Mouse (Mus musculus): ENCODE data around the gene Mfap3. TPM values are rescaled to one million over a fixed set of nuclear protein-coding genes. Genes with fewer than 3 reads are reported as not detected.
"Not testable (repeated sequence)": the region's sequence is repeated elsewhere in the genome, so short reads cannot be mapped to it uniquely, and the experiment has no call there.

Gene Mfap3
- polyA plus RNA-seq, 1 experiment from 2014 or later, result 25.9 TPM

DNA sequence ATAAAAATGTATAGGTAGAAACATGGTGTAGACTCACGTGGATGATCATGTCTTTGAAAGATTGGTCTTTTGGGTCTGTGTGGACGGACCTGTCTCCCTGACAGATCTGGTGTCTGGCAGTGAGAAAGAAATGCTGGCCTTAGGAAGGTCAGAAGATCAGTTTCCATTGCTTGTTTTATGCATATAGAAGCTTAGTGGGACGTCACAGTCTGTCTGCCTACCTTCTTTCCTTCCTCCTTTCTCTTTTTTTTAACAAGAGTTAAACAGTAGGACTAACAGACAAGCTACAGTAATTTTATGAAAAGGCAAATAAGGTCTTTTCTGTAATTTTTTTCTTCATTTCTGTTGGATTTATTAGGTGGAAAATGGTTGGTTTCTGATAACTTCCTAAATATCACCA, 10.6 kb downstream of the Mfap3 start:
- no peak for ATAC-seq (replicated peaks; ENCODE audit: insufficient number of reproducible peaks, insufficient read depth, low FRiP score, low read depth)
- Histone ChIP-seq H3K27ac (no peak overlapping the region), H3K27me3 (no peaks in the 10 kb centered on the region), H3K9me3 (replicated peaks) (no peaks in the 10 kb centered on the region), H3K4me1 (replicated peaks) (peaks cover 6% of the 10 kb centered on the region), H3K4me3 (no peak overlapping the region), H3K4me2 (no peak overlapping the region), H3K36me3 (peaks cover 30% of the 10 kb centered on the region), H3K9ac (no peak overlapping the region)
- 89% methylated on average over 3 of the region's 3 CpGs for WGBS

DNA sequence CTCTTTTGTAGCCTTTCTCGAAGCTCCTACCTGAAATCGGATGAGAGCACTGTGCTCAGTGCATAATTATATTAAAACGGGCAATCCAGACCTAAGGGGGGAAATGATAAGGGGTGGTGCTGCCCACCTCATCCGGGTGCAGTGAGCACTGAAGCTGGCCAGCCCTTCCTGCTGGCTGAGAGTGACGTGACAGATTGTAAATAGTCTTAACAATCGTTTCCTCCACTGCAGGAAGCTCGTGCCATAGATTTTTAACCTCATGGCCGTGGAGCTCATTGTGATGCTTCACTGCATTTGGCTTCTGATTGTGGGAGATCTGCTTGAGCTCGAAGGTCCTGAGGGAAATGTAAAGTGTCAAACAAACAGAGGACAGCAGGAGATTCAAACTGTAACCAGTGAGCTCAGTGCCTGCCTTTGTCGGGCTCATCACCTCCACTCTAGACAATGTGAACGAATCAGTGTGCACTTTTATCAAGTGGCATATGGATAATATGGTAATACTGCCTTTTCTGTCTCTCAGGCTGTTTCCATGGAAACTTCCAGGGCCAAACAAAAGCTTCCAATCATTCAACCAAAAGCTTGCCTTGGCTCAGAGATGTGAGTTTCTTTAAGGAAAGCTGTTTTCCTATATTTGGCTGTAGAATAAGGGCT, 13.0 kb downstream of the Mfap3 start:
- H3K4me3 ChIP-seq, result no peak overlapping the region
- H3K4me2 ChIP-seq, result no peak overlapping the region
- no peak overlapping the region for H3K9ac ChIP-seq
- H3K27me3 ChIP-seq, result no peaks in the 10 kb centered on the region
- WGBS, result 59% methylated on average over 11 of the region's 11 CpGs
- peaks cover 12% of the 10 kb centered on the region for H3K4me1 ChIP-seq (replicated peaks)
- peaks cover 30% of the 10 kb centered on the region for H3K36me3 ChIP-seq
- peak overlapping the region; percentile 32 for H3K27ac ChIP-seq
- no peaks in the 10 kb centered on the region for H3K9me3 ChIP-seq (replicated peaks)
- peak; percentile 64; the same call in 1 of the 2 replicates for ATAC-seq (replicated peaks; ENCODE audit: insufficient number of reproducible peaks, insufficient read depth, low FRiP score, low read depth)

DNA sequence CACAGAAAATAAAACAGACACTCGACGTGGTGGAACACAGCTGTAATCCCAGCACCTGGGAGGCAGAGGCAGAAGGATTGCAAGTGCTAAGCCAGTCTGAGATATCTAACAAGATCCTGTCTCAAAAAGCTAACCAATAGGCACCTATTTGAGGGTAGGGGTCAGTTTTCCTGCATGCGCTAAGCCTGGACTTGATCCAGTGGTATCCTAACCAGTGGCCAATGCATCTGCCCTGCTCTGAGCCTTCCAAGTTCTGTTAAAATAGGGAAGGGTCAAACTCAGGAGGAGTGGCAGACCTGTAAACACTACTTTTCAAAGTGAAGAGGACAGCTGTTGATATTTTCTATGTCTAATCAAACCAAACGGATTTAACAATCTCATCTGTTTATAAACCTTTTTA, 13.8 kb downstream of the Mfap3 start:
- 88% methylated on average over 4 of the region's 4 CpGs for WGBS
- ATAC-seq (replicated peaks; ENCODE audit: insufficient number of reproducible peaks, insufficient read depth, low FRiP score, low read depth), result no peak
- Histone ChIP-seq H3K27me3 (no peaks in the 10 kb centered on the region), H3K4me3 (no peak overlapping the region), H3K36me3 (peaks cover 30% of the 10 kb centered on the region), H3K27ac (peak overlapping the region; percentile 25; the same call in 1 of the 2 replicates), H3K9me3 (replicated peaks) (no peaks in the 10 kb centered on the region), H3K4me2 (no peak overlapping the region), H3K9ac (no peak overlapping the region), H3K4me1 (replicated peaks) (peaks cover 12% of the 10 kb centered on the region)

DNA sequence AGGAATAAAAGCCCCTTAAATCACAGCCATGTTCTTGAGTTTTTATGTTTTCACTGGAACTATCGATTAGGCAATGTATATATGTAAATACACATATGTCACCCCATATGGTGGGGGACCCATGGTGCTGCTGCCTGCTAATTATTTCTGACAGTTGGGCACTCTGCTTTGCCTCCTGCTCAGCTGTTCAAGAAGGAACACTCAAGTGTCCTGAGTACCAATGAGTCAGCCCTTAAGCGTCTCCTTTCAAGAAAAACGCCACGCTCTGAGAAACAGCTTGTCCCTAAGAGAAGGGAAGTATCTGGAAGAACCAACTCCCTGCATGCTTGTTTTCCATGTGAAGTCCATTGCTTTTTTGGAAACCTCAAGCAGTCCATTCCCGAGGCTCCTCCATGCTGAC, 17.4 kb downstream of the Mfap3 start:
- H3K4me1 ChIP-seq (replicated peaks), result peaks cover 12% of the 10 kb centered on the region
- H3K27me3 ChIP-seq, result no peaks in the 10 kb centered on the region
- H3K4me3 ChIP-seq, result no peak overlapping the region
- H3K27ac ChIP-seq, result no peak overlapping the region
- 0 out of 2 replicates have a peak, but pooled peaks cover 3% of the 10 kb centered on the region for H3K36me3 ChIP-seq
- H3K9ac ChIP-seq, result no peak overlapping the region
- no peak for ATAC-seq (replicated peaks; ENCODE audit: insufficient number of reproducible peaks, insufficient read depth, low FRiP score, low read depth)
- no peak overlapping the region for H3K4me2 ChIP-seq
- no peaks in the 10 kb centered on the region for H3K9me3 ChIP-seq (replicated peaks)
- 93% methylated on average over 5 of the region's 5 CpGs for WGBS

DNA sequence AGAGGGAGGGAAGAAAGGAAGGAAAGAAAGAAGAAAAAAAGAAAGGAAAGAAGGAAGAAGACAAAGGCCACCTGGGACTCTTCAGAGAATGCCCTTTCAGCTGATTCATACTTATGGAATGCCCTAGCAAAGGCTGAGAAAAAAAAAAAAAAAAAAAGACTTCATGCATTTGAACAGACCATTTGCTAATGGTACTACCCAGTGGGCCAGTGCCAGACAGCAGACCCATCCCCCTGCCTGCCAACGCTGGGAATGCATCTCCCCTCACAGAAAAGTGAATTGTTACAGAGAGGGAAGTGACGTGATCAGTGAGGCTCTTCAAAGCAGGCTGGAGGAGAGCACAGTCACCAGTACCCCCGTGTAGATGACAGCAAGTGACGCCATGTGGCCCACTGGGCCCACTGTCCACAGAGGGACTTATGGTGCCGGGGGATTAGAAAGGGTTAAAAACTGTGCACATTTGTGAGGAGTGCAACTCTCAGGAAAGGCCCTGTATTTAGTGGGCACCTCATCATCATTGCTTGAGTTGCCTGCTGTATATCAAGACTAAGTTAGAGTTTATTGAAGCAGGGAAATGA, 21.5 kb downstream of the Mfap3 start:
- Histone ChIP-seq H3K4me1 (replicated peaks) (peaks cover 7% of the 10 kb centered on the region), H3K36me3 (no peaks in the 10 kb centered on the region), H3K9ac (no peak overlapping the region), H3K27me3 (no peaks in the 10 kb centered on the region), H3K4me2 (no peak overlapping the region), H3K27ac (no peak overlapping the region), H3K4me3 (no peak overlapping the region), H3K9me3 (replicated peaks) (no peaks in the 10 kb centered on the region)
- WGBS, result 76% methylated on average over 5 of the region's 5 CpGs
- no peak for ATAC-seq (replicated peaks; ENCODE audit: insufficient number of reproducible peaks, insufficient read depth, low FRiP score, low read depth)

DNA sequence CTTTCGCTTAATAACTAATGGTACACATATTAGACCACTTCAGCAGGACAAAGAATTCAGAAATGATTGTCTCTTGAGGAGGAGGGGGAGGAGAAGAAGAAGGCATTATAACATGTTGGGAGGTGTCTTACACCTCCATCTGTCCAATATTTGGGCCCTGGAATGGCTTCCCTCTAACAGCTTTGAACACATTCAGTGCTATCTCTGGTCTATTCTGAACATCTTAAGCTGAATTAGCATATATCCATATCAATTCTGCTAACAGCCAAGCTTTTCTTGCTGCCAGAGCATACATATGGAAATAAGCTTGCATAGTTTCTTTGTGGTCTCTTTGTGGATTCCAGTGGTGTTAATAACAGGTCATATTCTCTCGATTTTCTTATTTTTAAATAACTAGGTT, 22.2 kb downstream of the Mfap3 start:
- Histone ChIP-seq H3K36me3 (no peaks in the 10 kb centered on the region), H3K9me3 (replicated peaks) (no peaks in the 10 kb centered on the region), H3K9ac (no peak overlapping the region), H3K27ac (no peak overlapping the region), H3K4me1 (replicated peaks) (no peaks in the 10 kb centered on the region), H3K4me3 (no peak overlapping the region), H3K4me2 (no peak overlapping the region), H3K27me3 (no peaks in the 10 kb centered on the region)
- no peak for ATAC-seq (replicated peaks; ENCODE audit: insufficient number of reproducible peaks, insufficient read depth, low FRiP score, low read depth)
- WGBS, result 83% methylated on average over 2 of the region's 2 CpGs

DNA sequence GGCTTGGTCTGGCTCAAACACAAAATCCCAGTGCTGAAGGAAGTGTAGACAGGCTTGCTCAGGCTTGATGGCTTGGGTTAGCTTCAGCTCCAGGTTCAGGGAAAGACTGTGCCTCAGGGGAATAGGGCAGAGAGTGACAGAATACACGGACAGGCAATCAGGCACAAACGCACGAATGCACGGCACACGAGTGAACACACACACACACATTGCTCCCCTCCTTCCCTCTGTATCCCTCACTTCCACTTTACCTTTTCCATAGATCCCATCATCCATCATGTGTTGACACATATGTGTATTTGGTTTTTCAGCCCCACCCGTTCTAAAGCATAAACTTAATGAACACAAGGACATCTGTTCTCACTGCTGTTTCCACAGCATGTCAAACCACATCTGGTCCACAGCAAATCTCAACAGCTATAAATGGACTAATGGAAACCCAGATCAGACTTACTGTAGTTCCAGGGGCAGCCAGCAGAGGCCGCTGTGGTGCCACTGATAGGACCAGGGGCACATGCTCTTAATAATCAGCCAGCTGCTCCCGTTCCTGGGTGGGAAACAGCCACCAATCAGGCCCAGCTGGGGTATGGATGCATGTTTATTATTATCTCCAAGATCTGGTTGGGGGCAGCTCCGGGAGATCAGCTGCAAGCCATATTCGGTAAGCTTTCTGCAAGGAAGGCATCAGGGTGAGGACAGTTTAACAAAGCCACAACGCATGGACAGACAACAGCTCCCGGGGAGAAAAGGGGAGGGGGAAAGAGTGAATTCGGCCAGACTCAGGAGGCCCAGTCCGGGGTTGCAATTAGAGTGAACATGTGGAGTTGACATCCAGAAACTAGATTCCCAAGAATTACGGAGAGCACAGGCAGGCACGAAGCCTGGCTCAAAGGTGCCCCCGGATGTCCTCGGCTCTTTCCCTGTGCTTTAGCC, 30.4 kb downstream of the Mfap3 start:
- H3K9me3 ChIP-seq (replicated peaks), result no peaks in the 10 kb centered on the region
- ATAC-seq (replicated peaks; ENCODE audit: insufficient number of reproducible peaks, insufficient read depth, low FRiP score, low read depth), result no peak; the same call in 1 of the 2 replicates
- no peak overlapping the region for H3K9ac ChIP-seq
- H3K4me3 ChIP-seq, result peak overlapping the region; percentile 5
- peak overlapping the region; percentile 46 for H3K4me2 ChIP-seq
- no peaks in the 10 kb centered on the region for H3K36me3 ChIP-seq
- H3K4me1 ChIP-seq (replicated peaks), result peaks cover 4% of the 10 kb centered on the region; the same call in 1 of the 2 replicates
- no peak overlapping the region for H3K27ac ChIP-seq
- 34% methylated on average over 18 of the region's 18 CpGs for WGBS
- 0 out of 2 replicates have a peak, but pooled peaks cover 6% of the 10 kb centered on the region for H3K27me3 ChIP-seq

DNA sequence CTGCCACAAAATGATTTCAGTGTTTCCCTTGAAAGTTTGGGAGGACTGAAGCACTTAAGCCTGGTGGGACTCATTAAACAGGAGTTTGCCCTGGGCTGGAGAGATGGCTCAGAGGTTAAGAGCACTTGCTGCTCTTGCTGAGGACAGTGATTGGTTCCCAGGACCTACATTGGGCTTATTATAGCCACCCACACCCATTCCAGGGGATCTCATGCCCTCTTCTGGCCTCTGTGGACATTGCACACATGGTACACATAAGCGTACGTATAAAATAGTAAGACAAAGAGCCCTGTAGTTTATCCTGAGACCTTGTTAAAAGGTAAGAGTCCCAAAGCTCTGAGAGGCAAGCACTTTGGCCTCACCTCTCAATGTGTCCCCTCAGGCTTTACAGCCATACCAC, 31.8 kb downstream of the Mfap3 start:
- Histone ChIP-seq H3K4me3 (no peak overlapping the region), H3K27me3 (0 out of 2 replicates have a peak, but pooled peaks cover 6% of the 10 kb centered on the region), H3K27ac (no peak overlapping the region), H3K9ac (no peak overlapping the region), H3K4me1 (replicated peaks) (peaks cover 4% of the 10 kb centered on the region; the same call in 1 of the 2 replicates), H3K9me3 (replicated peaks) (no peaks in the 10 kb centered on the region), H3K4me2 (no peak overlapping the region), H3K36me3 (no peaks in the 10 kb centered on the region)
- 95% methylated on average over 2 of the region's 2 CpGs for WGBS
- ATAC-seq (replicated peaks; ENCODE audit: insufficient number of reproducible peaks, insufficient read depth, low FRiP score, low read depth), result no peak

DNA sequence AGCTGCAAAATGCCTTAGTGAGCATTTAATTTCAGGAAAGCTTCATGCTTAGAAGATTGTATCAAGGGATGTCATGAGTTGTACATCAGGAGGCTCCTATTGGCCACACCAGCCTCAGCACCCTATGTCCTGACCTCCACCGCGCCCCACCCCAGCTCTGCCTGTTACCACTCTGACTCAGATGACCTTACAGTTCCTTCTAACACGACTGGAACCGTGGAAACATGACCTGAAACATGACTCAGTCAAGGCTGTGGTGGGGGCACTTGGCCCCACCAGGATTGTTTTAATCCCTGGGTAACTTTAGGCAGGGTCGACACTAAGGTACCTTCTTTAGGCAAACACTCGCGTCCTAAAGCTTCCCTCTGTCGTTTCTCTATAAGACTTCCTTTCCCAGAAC, 32.6 kb downstream of the Mfap3 start:
- Histone ChIP-seq H3K27me3 (0 out of 2 replicates have a peak, but pooled peaks cover 6% of the 10 kb centered on the region), H3K4me1 (replicated peaks) (peaks cover 4% of the 10 kb centered on the region; the same call in 1 of the 2 replicates), H3K4me2 (no peak overlapping the region), H3K9me3 (replicated peaks) (no peaks in the 10 kb centered on the region), H3K9ac (no peak overlapping the region), H3K36me3 (no peaks in the 10 kb centered on the region), H3K4me3 (no peak overlapping the region), H3K27ac (no peak overlapping the region)
- WGBS, result 86% methylated on average over 8 of the region's 8 CpGs
- no peak for ATAC-seq (replicated peaks; ENCODE audit: insufficient number of reproducible peaks, insufficient read depth, low FRiP score, low read depth)

DNA sequence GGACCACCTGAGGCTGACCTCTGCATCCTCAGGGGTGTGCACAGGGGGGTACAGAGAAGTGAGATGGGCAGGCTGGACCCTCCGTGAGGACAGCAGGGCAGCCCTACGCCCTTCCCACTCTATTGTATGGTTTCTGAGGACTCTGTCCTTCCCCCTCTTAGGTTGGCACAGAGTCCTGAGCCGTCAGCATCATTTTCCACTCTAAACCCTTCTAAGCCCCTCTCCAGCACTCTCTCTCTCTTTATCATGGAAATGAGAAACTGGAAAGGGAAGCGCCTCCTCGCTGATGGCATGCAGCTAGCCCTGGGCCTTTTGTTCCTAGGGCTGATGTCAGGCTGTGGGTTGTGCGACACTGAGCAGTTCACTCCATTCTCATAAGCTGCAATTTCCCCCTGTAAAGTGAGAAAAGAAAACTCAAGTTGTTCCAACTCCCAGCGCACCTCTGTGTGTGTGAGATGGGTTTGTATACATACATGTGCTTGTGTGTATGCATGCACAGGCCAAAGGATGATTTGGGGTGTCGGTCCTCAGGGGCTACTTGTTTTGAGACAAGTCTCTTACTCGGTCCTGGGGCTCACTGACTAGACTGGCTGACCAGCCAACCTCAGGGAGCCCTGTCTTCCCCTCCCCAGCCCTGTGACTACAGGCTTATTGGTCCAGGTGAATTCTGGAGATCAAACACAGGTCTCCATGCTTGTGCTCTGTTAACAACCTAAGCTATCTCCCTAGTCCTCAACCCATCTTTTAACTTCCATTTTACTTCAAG, 34.7 kb downstream of the Mfap3 start:
- Histone ChIP-seq H3K4me3 (no peak overlapping the region), H3K4me2 (no peak overlapping the region), H3K27me3 (0 out of 2 replicates have a peak, but pooled peaks cover 6% of the 10 kb centered on the region), H3K9ac (no peak overlapping the region), H3K9me3 (replicated peaks) (no peaks in the 10 kb centered on the region), H3K4me1 (replicated peaks) (peaks cover 4% of the 10 kb centered on the region; the same call in 1 of the 2 replicates), H3K36me3 (no peaks in the 10 kb centered on the region), H3K27ac (no peak overlapping the region)
- 65% methylated on average over 9 of the region's 9 CpGs for WGBS
- ATAC-seq (replicated peaks; ENCODE audit: insufficient number of reproducible peaks, insufficient read depth, low FRiP score, low read depth), result no peak

DNA sequence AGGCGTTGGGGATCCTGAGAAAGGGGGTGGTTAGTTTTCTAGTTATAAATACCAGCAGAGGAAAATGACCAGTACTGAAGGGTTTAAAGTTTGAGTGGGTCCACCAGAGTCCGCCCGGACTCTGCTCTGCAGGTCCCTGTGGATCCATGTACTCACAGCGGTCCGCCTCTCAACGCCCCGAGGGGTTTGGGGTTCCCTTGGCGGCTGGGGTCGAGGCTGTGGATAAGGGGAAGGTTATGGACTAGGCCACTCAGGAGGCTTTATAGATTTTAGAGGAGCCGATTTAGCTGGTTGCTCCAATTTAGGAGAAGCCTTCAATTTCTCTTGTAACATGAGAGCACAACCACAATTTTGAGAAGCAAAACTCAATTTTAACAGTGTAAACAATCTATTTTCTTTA, 39.5 kb downstream of the Mfap3 start:
- not testable (repeated sequence) for H3K9ac ChIP-seq; H3K4me2 ChIP-seq; H3K27me3 ChIP-seq; H3K9me3 ChIP-seq (replicated peaks); H3K27ac ChIP-seq; H3K4me1 ChIP-seq (replicated peaks); H3K36me3 ChIP-seq; H3K4me3 ChIP-seq; ATAC-seq (replicated peaks; ENCODE audit: insufficient number of reproducible peaks, insufficient read depth, low FRiP score, low read depth)
- whole genome bisulfite sequencing, result 92% methylated on average over 9 of the region's 10 CpGs
